Mouse (Mus musculus): ENCODE measurements around the gene Stn1.

Stn1 gene

GRCm38 (mm10) chr19:47451476-47452113 lies 85.7 kb downstream of the Stn1 start:
- no peak for DNase-seq (ENCODE audit: low spot score)

Measured in layer of hippocampus, adult 9-10 months (tissue).